ENCODE assay signal across 11 mouse cellular contexts in genomic region chr4:55928670-55929069, GRCm38 (mm10).
DNase-seq lines count a peak whose midpoint lies in the region; ATAC-seq lines count a peak whose summit lies in the region.
"Had no signal": no experiment of that assay in that cellular context is flagged by ENCODE, and none has a peak within 500 bp of the region (broad histone marks: within the 10 kb centered on the region; RNA-seq: fewer than 3 reads in every experiment).

No protein-coding gene starts in this region.

- H3K9me3 ChIP-seq in hindbrain, embryonic 11.5 days (ENCODE audit: control insufficient read depth, low read length): no peaks in the 10 kb centered on the region
- no peaks in the 10 kb centered on the region for H3K9me3 ChIP-seq in midbrain, embryonic 13.5 days
- no peaks in the 10 kb centered on the region; the same call in 1 of the 2 replicates for H3K9me3 ChIP-seq in heart, embryonic 12.5 days (replicated peaks)

- 68% methylated on average over 11 of the region's 11 CpGs for WGBS in hindbrain, embryonic 11.5 days
- WGBS in midbrain, embryonic 13.5 days: 46% methylated on average over 11 of the region's 11 CpGs
- 79% methylated on average over 11 of the region's 11 CpGs for WGBS in heart, embryonic 12.5 days

- no peak overlapping the region for H3K4me2 ChIP-seq in hindbrain, embryonic 11.5 days (replicated peaks; ENCODE audit: low read depth, low read length)
- H3K4me2 ChIP-seq in midbrain, embryonic 13.5 days (replicated peaks): peak overlapping the region; percentile 48
- no peak overlapping the region for H3K4me2 ChIP-seq in heart, embryonic 12.5 days

- no peak overlapping the region for H3K9ac ChIP-seq in hindbrain, embryonic 11.5 days (ENCODE audit: low read depth, low read length)
- H3K9ac ChIP-seq in midbrain, embryonic 13.5 days (replicated peaks): no peak overlapping the region
- no peak overlapping the region for H3K9ac ChIP-seq in heart, embryonic 12.5 days

- no peak for ATAC-seq in hindbrain, embryonic 11.5 days (ENCODE audit: low FRiP score)
- peak; percentile 44 for ATAC-seq in midbrain, embryonic 13.5 days
- no peak for ATAC-seq in monocyte, adult 5-6 weeks (replicated peaks; ENCODE audit: insufficient number of reproducible peaks, low FRiP score, low TSS enrichment, poor library complexity, severe bottlenecking)
- ATAC-seq in heart, embryonic 12.5 days (ENCODE audit: insufficient number of reproducible peaks, low FRiP score): no peak
- no peak for ATAC-seq in megakaryocyte, adult 5-6 weeks (ENCODE audit: poor library complexity, severe bottlenecking)
- ATAC-seq: intestine, embryonic 16.5 days had no signal

- H3K27me3 ChIP-seq in hindbrain, embryonic 11.5 days (ENCODE audit: control insufficient read depth, insufficient read depth, low read length): no peaks in the 10 kb centered on the region
- 0 out of 2 replicates have a peak, but pooled peaks cover 4% of the 10 kb centered on the region for H3K27me3 ChIP-seq in midbrain, embryonic 13.5 days
- peaks cover 6% of the 10 kb centered on the region; the same call in 1 of the 2 replicates for H3K27me3 ChIP-seq in heart, embryonic 12.5 days (replicated peaks)

- H3K4me1 ChIP-seq in hindbrain, embryonic 11.5 days (replicated peaks; ENCODE audit: control insufficient read depth, insufficient read depth, low read length): 0 out of 2 replicates have a peak, but pooled peaks cover 4% of the 10 kb centered on the region
- H3K4me1 ChIP-seq in midbrain, embryonic 13.5 days (replicated peaks): peaks cover 18% of the 10 kb centered on the region
- no peaks in the 10 kb centered on the region for H3K4me1 ChIP-seq in heart, embryonic 12.5 days (replicated peaks)

- H3K36me3 ChIP-seq in hindbrain, embryonic 11.5 days (ENCODE audit: control insufficient read depth, insufficient read depth, low read length): no peaks in the 10 kb centered on the region
- H3K36me3 ChIP-seq in midbrain, embryonic 13.5 days: no peaks in the 10 kb centered on the region
- no peaks in the 10 kb centered on the region for H3K36me3 ChIP-seq in heart, embryonic 12.5 days
- H3K36me3 ChIP-seq: G1E had no signal

- no peak overlapping the region for H3K4me3 ChIP-seq in hindbrain, embryonic 11.5 days (ENCODE audit: low read depth, low read length)
- 0 out of 2 replicates have a peak overlapping the region, but pooled peaks have one; percentile 13 for H3K4me3 ChIP-seq in midbrain, embryonic 13.5 days (replicated peaks)
- no peak overlapping the region for H3K4me3 ChIP-seq in heart, embryonic 12.5 days

- peak; percentile 9 for DNase-seq in retina, postnatal 1 day
- no peak for DNase-seq in retina, embryonic 14.5 days (ENCODE audit: low spot score)
- DNase-seq in hindbrain, embryonic 11.5 days (ENCODE audit: low spot score): peak; percentile 11
- DNase-seq in lung, adult 18-20 months: no peak
- DNase-seq: lung, postnatal 4 days had no signal

- no peak overlapping the region for H3K27ac ChIP-seq in hindbrain, embryonic 11.5 days (ENCODE audit: low read depth, low read length)
- 0 out of 2 replicates have a peak overlapping the region, but pooled peaks have one; percentile 21 for H3K27ac ChIP-seq in midbrain, embryonic 13.5 days
- no peak overlapping the region for H3K27ac ChIP-seq in heart, embryonic 12.5 days (ENCODE audit: poor library complexity, severe bottlenecking)

Comparison
In these comparisons a context has a peak if more than half of its experiments do, and no peak if none do; other contexts are left out.
1. DNase-seq: peak in retina, postnatal 1 day (single experiment) and hindbrain, embryonic 11.5 days (single experiment); none in retina, embryonic 14.5 days (single experiment) and lung, adult 18-20 months (0 of 2).